Mouse (Mus musculus) urinary bladder, adult 18-20 months (tissue): ENCODE data around the gene Ebf1.

Experiments used
- DNase-seq, 2 experiments: peaks; one replicate each; pipeline ENCODE4 v3.0.0; 2022; ENCODE audit warnings: low spot score in 2 of 2, mixed read lengths in 2 of 2

Ebf1 gene

GRCm38 (mm10) chr11:45017493-45017892 lies 400.4 kb downstream of the Ebf1 start:
- peak in 1 of 2 experiments; percentile 12 for DNase-seq

- DNase-seq, result no peak
Measured at GRCm38 (mm10) chr11:45026012-45026411, 408.9 kb downstream of the Ebf1 start.

GRCm38 (mm10) chr11:45026674-45027073 lies 409.6 kb downstream of the Ebf1 start:
- DNase-seq, result no peak

GRCm38 (mm10) chr11:45027076-45027475 lies 410.0 kb downstream of the Ebf1 start:
- no peak for DNase-seq

GRCm38 (mm10) chr11:45055744-45056610 lies 438.9 kb downstream of the Ebf1 start:
- DNase-seq, result no peak
